Mouse (Mus musculus) cortical plate, adult 2 months (tissue): ENCODE data around the gene Cacna2d1.

Experiments
- CTCF ChIP-seq: fragments of 200-500 bp; IDR thresholded peaks from 2 replicates; pipeline ENCODE4 v1.5.1; 2011; ENCODE audit warnings: mild to moderate bottlenecking, control low read depth, low read length; ENCODE audit not compliant: insufficient read depth; ENCODE audit errors: extremely low read depth
- POLR2A ChIP-seq: fragments of 200-500 bp; IDR thresholded peaks from 2 replicates; pipeline ENCODE4 v1.6.1; 2011; ENCODE audit warnings: mild to moderate bottlenecking, low read length, control low read depth; ENCODE audit not compliant: insufficient read depth; ENCODE audit errors: extremely low read depth

DNA sequence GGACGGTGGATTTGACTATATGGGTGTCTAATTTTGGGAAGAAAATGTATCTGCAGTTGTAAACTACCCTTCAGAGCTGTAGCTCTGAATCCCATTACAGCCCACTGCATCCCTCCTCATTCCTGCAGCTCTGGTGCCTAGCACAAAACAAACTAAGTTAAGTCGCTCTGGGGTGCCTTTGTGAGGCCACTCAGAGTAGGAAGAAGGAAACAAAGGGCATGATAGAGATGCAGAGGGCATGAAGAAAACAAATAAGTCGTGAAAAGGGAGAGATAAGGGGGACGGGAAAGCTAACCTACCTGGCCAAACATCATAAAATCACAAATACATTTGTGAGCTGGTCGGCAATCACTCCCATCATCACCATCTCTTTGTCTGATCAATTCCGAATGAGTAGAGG lies 1.5 kb upstream of the Cacna2d1 start:
- no peak for TF ChIP-seq CTCF
- no peak for TF ChIP-seq POLR2A
